Mouse (Mus musculus) CD4-positive helper T cell, adult 2 months (primary cell): Measurements from ENCODE around the gene Bola1.

ENCODE experiments used
- DNase-seq: peaks from one replicate; pipeline ENCODE4 v3.0.0-alpha.2; 2012; ENCODE audit warnings: low read depth, missing footprints, low spot score

Gene Bola1

DNA sequence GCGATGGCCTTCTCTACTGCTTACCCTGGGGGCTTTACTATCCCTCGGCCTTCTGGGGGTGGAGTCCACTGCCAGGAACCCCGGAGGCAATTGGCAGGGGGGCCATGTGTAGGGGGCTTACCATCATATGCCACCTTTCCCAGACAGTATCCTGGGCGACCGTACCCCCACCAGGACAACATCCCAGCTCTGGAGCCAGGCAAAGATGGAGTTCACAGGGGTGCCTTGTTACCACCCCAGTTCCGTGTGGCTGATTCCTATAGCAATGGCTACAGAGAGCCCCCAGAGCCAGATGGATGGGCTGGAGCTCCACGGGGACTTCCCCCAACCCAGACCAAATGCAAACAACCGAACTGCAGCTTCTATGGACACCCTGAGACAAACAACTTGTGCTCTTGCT lies 64.0 kb downstream of the Bola1 start:
- no peak for DNase-seq

DNA sequence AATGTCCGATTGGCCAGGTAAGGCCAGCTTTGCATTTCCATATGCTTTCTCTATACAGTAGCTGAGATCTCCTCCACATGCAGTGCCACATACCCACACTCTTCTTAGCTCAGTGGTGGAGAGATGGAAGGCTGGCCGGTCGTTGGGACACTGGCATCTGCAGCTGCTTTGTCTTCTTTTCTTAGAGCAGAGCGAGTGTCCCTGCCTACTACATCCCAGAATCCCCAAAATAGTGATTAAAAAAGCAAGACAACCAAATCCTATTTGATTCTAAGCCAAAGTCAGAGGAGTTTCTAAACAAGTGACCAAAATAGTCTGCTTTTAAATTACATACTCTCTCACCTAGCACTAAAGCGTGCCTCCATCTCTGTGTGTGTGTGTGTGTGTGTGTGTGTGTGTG lies 66.9 kb downstream of the Bola1 start:
- no peak for DNase-seq

DNA sequence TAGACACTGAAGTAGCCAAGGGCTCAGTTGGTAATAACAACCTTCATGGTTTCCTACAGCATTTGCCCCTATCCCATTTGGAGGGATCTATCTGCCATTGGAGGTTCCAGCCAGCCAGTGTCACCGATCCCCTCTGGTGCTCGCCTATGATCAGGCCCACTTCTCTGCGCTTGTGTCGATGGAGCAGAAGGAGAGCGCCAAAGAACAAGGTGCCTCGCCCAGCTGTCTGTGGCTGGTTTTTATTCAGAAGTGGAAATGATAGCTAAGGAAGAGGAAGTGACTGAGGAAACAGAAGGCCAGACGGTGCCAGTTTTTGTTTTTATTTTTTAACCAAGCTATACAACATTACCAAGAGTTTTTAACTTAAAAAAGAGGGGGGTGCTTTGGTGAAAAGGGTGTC lies 67.7 kb downstream of the Bola1 start:
- no peak for DNase-seq

GRCm38 (mm10) chr3:96147950-96148349 lies 71.6 kb downstream of the Bola1 start:
- DNase-seq: peak; percentile 77
